Comparison of ENCODE assay signal across 11 mouse cellular contexts in genomic region chr13:46533342-46534129, GRCm38 (mm10). TPM values are rescaled to one million over a fixed set of nuclear protein-coding genes. Genes with fewer than 3 reads are reported as not detected.
DNase-seq lines count a peak whose midpoint lies in the region; ATAC-seq and TF ChIP-seq lines count a peak whose summit lies in the region.
"Had no signal": no experiment of that assay in that cellular context is flagged by ENCODE, and none has a peak within 500 bp of the region (broad histone marks: within the 10 kb centered on the region; RNA-seq: fewer than 3 reads in every experiment).

No protein-coding gene starts in this region.

- TF ChIP-seq EP300 in heart, adult 2 months (IDR thresholded peaks at IDR 0.05; ENCODE audit: insufficient read depth, low read depth, low read length) = no peak

- DNase-seq in heart, adult 2 months = no peak
- DNase-seq in heart, adult 8-10 months (ENCODE audit: low spot score) = no peak
- no peak for DNase-seq in lung, adult 2 months
- DNase-seq in hindbrain, postnatal 0 days (ENCODE audit: low spot score) = no peak
- no peak for DNase-seq in spleen, postnatal 10 days (ENCODE audit: low spot score in 2 of 2)
- DNase-seq: adrenal gland, postnatal 10 days; cerebellum, adult 8-10 months; kidney, postnatal 25 days had no signal

- H3K27me3 ChIP-seq in heart, adult 2 months (ENCODE audit: control insufficient read depth, insufficient read depth, low read length) = no peaks in the 10 kb centered on the region
- no peaks in the 10 kb centered on the region for H3K27me3 ChIP-seq in lung, embryonic 15.5 days
- H3K27me3 ChIP-seq in hindbrain, postnatal 0 days (ENCODE audit: insufficient read depth, low read length) = no peaks in the 10 kb centered on the region
- H3K27me3 ChIP-seq in neural tube, embryonic 15.5 days (replicated peaks) = no peaks in the 10 kb centered on the region

- peaks cover 2% of the 10 kb centered on the region; the same call in 1 of the 2 replicates for H3K36me3 ChIP-seq in heart, adult 2 months (ENCODE audit: control insufficient read depth, insufficient read depth, low read length)
- H3K36me3 ChIP-seq in lung, embryonic 15.5 days = no peaks in the 10 kb centered on the region
- no peaks in the 10 kb centered on the region for H3K36me3 ChIP-seq in hindbrain, postnatal 0 days (ENCODE audit: insufficient read depth, low read length)
- no peaks in the 10 kb centered on the region for H3K36me3 ChIP-seq in neural tube, embryonic 15.5 days

- H3K4me1 ChIP-seq in heart, adult 2 months (ENCODE audit: control insufficient read depth, insufficient read depth, low read length) = peaks cover 2% of the 10 kb centered on the region; the same call in 1 of the 2 replicates
- H3K4me1 ChIP-seq in lung, embryonic 15.5 days = peaks cover 10% of the 10 kb centered on the region; the same call in 1 of the 2 replicates
- peaks cover 5% of the 10 kb centered on the region for H3K4me1 ChIP-seq in lung, adult 2 months (ENCODE audit: control insufficient read depth, insufficient read depth, low read length)
- H3K4me1 ChIP-seq in hindbrain, postnatal 0 days (ENCODE audit: insufficient read depth, low read length) = peaks cover 7% of the 10 kb centered on the region; the same call in 1 of the 2 replicates
- peaks cover 8% of the 10 kb centered on the region for H3K4me1 ChIP-seq in neural tube, embryonic 15.5 days

- no peak for TF ChIP-seq CTCF in heart, adult 2 months (IDR thresholded peaks at IDR 0.05)
- TF ChIP-seq CTCF in lung, adult 2 months (IDR thresholded peaks at IDR 0.05; ENCODE audit: insufficient read depth, low read length) = no peak
- TF ChIP-seq CTCF in hindbrain, postnatal 0 days (IDR thresholded peaks at IDR 0.05; ENCODE audit: low read depth) = no peak

- no peak for ATAC-seq in lung, embryonic 15.5 days (ENCODE audit: borderline replicate concordance, extremely low read depth, low FRiP score, low TSS enrichment)
- no peak for ATAC-seq in hindbrain, postnatal 0 days
- ATAC-seq in neural tube, embryonic 15.5 days (ENCODE audit: low FRiP score) = no peak
- no peak for ATAC-seq in megakaryocyte-erythroid progenitor cell, adult 5-6 weeks (replicated peaks; ENCODE audit: low FRiP score, low TSS enrichment, poor library complexity, severe bottlenecking)

- no peaks in the 10 kb centered on the region for H3K9me3 ChIP-seq in lung, embryonic 15.5 days
- no peaks in the 10 kb centered on the region for H3K9me3 ChIP-seq in hindbrain, postnatal 0 days (ENCODE audit: low read length)
- H3K9me3 ChIP-seq in neural tube, embryonic 15.5 days (replicated peaks) = no peaks in the 10 kb centered on the region

- intact Hi-C loops in heart, adult 2 months (cut with DNase I) = no loop called here

- no peak overlapping the region for H3K4me3 ChIP-seq in heart, adult 2 months
- 0 out of 2 replicates have a peak overlapping the region, but pooled peaks have one; percentile 2 for H3K4me3 ChIP-seq in lung, embryonic 15.5 days
- H3K4me3 ChIP-seq in lung, adult 2 months (replicated peaks; ENCODE audit: extremely low read depth, low read depth, low read length) = no peak overlapping the region
- H3K4me3 ChIP-seq in hindbrain, postnatal 0 days (ENCODE audit: low read length) = no peak overlapping the region
- no peak overlapping the region for H3K4me3 ChIP-seq in neural tube, embryonic 15.5 days (replicated peaks)

- no peak overlapping the region for H3K9ac ChIP-seq in heart, adult 2 months (ENCODE audit: low read depth, low read length)
- H3K9ac ChIP-seq in lung, embryonic 15.5 days = no peak overlapping the region
- 0 out of 2 replicates have a peak overlapping the region, but pooled peaks have one; percentile 13 for H3K9ac ChIP-seq in hindbrain, postnatal 0 days (replicated peaks; ENCODE audit: low read length)
- no peak overlapping the region for H3K9ac ChIP-seq in neural tube, embryonic 15.5 days (replicated peaks)

- peak overlapping the region; percentile 64 for H3K27ac ChIP-seq in heart, adult 2 months
- peak overlapping the region; percentile 75 for H3K27ac ChIP-seq in lung, embryonic 15.5 days
- H3K27ac ChIP-seq in hindbrain, postnatal 0 days = no peak overlapping the region
- 0 out of 2 replicates have a peak overlapping the region, but pooled peaks have one; percentile 13 for H3K27ac ChIP-seq in neural tube, embryonic 15.5 days (replicated peaks)

- no peaks in the 10 kb centered on the region for H3K79me2 ChIP-seq in heart, adult 2 months (replicated peaks; ENCODE audit: control insufficient read depth, insufficient read depth, low read length)

- peak overlapping the region; percentile 43 for H3K4me2 ChIP-seq in lung, embryonic 15.5 days
- peak overlapping the region; percentile 36; the same call in 1 of the 2 replicates for H3K4me2 ChIP-seq in hindbrain, postnatal 0 days (ENCODE audit: low read depth, low read length)
- peak overlapping the region; percentile 33 for H3K4me2 ChIP-seq in neural tube, embryonic 15.5 days

- no peak for TF ChIP-seq POLR2A in heart, adult 2 months (IDR thresholded peaks at IDR 0.05; ENCODE audit: insufficient read depth, low read depth, low read length)
- TF ChIP-seq POLR2A in lung, adult 2 months (IDR thresholded peaks at IDR 0.05; ENCODE audit: borderline replicate concordance, extremely low read depth, low read depth, low read length) = no peak

- 56% methylated on average over 10 of the region's 10 CpGs for WGBS in heart, adult 2 months
- 24% methylated on average over 10 of the region's 10 CpGs for WGBS in lung, embryonic 15.5 days
- 44% methylated on average over 10 of the region's 10 CpGs for WGBS in lung, adult 2 months
- 49% methylated on average over 10 of the region's 10 CpGs for WGBS in hindbrain, postnatal 0 days
- 42% methylated on average over 10 of the region's 10 CpGs for WGBS in neural tube, embryonic 15.5 days

RNA-seq across cellular contexts. Expression of gene Cap2, which starts 31.9 kb away (rescaled TPM):
- 100 to 1,000 TPM; 135 to 147 TPM for total RNA-seq in heart, adult 2 months (2021)
- 115 and 143 TPM in 2 replicates for polyA plus RNA-seq in heart, adult 2 months (2012; rRNA removed)
- 100 to 1,000 TPM; 137 to 160 (median 155) TPM for total RNA-seq in heart, adult 8-10 months (2022)
- polyA plus RNA-seq in lung, embryonic 15.5 days (2015; fragmentation: Nextera tagmentation; extraction: Ambion mirVana) = 10.4 and 14.4 TPM in 2 replicates
- polyA plus RNA-seq in lung, adult 2 months (2012; rRNA removed) = 9.7 and 17.8 TPM in 2 replicates
- total RNA-seq in hindbrain, postnatal 0 days (2014; rRNA removed) = 16.6 and 19.9 TPM in 2 replicates
- polyA plus RNA-seq in hindbrain, postnatal 0 days (2015; fragmentation: Nextera tagmentation; extraction: Ambion mirVana) = 9.3 and 9.4 TPM in 2 replicates
- polyA plus RNA-seq in neural tube, embryonic 15.5 days (2015; fragmentation: Nextera tagmentation; extraction: Ambion mirVana) = 6.2 and 7.0 TPM in 2 replicates
- 1.9 TPM in 1 of 2 replicates, not detected in the other for total RNA-seq in megakaryocyte-erythroid progenitor cell, adult 5-6 weeks (2014; fragmentation: Nextera tagmentation)
- total RNA-seq in megakaryocyte-erythroid progenitor cell, adult 5-6 weeks (2017) = 1.7 and 2.0 TPM in 2 replicates
